Mouse (Mus musculus) kidney, embryonic 15.5 days (tissue): ENCODE measurements around the gene Galr2. TPM values are rescaled to one million over a fixed set of nuclear protein-coding genes. Genes with fewer than 3 reads are reported as not detected.

ENCODE experiments used
- ATAC-seq: fragments of 200-750 bp; cut with Nextera tagmentation; replicated peaks from 2 replicates; pipeline ENCODE4 v1.8.0; 2017; ENCODE audit warnings: moderate TSS enrichment; ENCODE audit not compliant: low FRiP score
- H3K27ac ChIP-seq: fragments of 300-500 bp; sonication (generic); 2 replicates; pipeline ENCODE4 v1.5.1; 2015; ENCODE audit warnings: mild to moderate bottlenecking, inconsistent platforms
- H3K27me3 ChIP-seq: fragments of 300-500 bp; sonication (generic); 2 replicates; pipeline ENCODE4 v1.6.1; 2015; ENCODE audit warnings: inconsistent platforms
- H3K36me3 ChIP-seq: fragments of 300-500 bp; sonication (generic); 2 replicates; pipeline ENCODE4 v1.6.1; 2015; ENCODE audit warnings: inconsistent platforms
- H3K4me1 ChIP-seq: fragments of 300-500 bp; sonication (generic); 2 replicates; pipeline ENCODE4 v1.6.1; 2015; ENCODE audit warnings: inconsistent platforms
- H3K4me2 ChIP-seq: fragments of 300-500 bp; sonication (generic); 2 replicates; pipeline ENCODE4 v1.6.1; 2015; ENCODE audit warnings: moderate library complexity, mild to moderate bottlenecking, inconsistent platforms
- H3K4me3 ChIP-seq: fragments of 300-500 bp; sonication (generic); replicated peaks from 2 replicates; pipeline ENCODE4 v1.5.1; 2015; ENCODE audit warnings: mild to moderate bottlenecking, inconsistent platforms
- H3K9ac ChIP-seq: fragments of 300-500 bp; sonication (generic); 2 replicates; pipeline ENCODE4 v1.6.1; 2015; ENCODE audit warnings: mild to moderate bottlenecking, inconsistent platforms
- H3K9me3 ChIP-seq: fragments of 300-500 bp; sonication (generic); replicated peaks from 2 replicates; pipeline ENCODE4 v1.6.1; 2016; ENCODE audit warnings: inconsistent platforms
- WGBS: fragments of 180-500 bp; shearing (Covaris S2); methylation state at CpG from one replicate; pipeline ENCODE4 v1.1.7; 2015; ENCODE audit warnings: mixed read lengths; 5-methylcytosine and 5-hydroxymethylcytosine counted together
- polyA plus RNA-seq: library from polyadenylated mRNA; unstranded; fragments of >200 nt; fragmentation: Nextera tagmentation; extraction: Ambion mirVana; gene quantifications from 2 replicates; pipeline ENCODE4 v1.2.1, GENCODE M21; 2015

The Galr2 gene
- polyA plus RNA-seq, 1 experiment from 2014 or later = 0.22 TPM

DNA sequence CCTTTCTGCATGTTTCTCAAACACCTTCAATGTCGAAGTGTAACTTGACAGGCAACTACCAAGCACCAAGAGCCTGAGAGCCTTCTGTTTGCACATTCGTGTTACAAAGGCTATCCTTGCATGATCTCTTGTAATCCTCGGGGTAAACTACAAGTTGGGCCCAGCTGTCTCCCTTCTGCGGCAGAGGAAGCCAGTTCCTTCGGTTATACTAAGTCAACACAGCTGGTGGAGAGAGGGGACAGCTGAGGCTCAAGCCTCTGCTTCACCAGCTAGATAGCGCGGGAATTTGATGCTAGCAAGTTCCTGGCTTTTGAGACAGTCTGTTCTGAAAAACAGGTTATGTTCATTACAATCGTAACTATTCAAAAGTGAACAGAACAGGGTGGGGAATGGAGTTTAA lies 31.6 kb downstream of the Galr2 start:
- Histone ChIP-seq H3K27ac (no peak overlapping the region), H3K4me1 (peaks cover 5% of the 10 kb centered on the region; the same call in 1 of the 2 replicates)
- 0 out of 2 replicates have a peak, but pooled peaks have one; percentile 52 for ATAC-seq

DNA sequence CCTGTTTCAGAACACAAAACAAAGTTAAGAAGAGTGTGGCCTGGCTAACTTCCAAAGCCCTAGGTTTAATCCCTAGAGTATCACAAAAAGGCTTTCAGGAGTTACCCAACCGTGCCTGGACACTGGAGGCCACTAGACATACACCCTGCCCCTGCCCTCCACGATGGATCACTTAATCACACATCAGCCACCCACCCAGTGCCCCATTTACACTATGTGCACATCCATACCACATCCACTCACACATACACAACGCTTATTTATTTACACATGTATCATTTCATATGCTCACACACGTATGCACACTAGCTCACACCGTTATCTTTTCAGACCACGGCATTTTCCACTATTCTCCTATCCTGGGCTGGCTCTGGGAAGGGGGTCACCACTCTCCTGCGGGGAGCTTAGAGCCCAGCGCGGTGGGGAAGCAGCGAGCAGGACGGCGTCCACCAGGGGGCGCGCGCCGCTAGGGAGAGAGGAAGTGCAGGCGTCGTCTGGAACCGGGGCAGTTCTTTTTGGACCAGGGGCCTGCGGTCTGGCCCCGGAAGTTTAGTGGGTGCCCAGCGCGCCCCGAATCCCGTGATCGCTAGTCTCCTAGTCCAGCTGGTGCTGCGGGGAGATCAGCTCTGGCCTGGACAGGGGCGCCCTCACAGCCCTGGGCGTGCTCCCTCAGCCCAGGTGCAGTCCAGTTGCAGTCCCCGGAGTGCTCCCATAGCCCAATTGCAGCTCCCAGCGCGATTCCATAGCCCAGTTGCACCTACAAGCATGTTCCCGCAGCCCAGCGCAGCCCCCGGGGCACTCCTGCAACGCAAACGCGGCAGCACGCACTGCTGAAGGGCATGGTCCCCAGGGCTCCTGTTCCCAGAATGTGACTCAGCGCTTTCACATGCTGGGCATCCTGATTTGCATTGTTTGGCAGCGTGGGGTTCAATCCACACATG lies 38.2 kb downstream of the Galr2 start:
- Histone ChIP-seq H3K4me3 (peak overlapping the region; percentile 50), H3K9ac (peak overlapping the region; percentile 68), H3K4me1 (peaks cover 6% of the 10 kb centered on the region), H3K27ac (no peak overlapping the region), H3K9me3 (no peaks in the 10 kb centered on the region), H3K4me2 (peak overlapping the region; percentile 98), H3K36me3 (no peaks in the 10 kb centered on the region), H3K27me3 (peaks cover 10% of the 10 kb centered on the region; the same call in 1 of the 2 replicates)
- 3% methylated on average over 41 of the region's 41 CpGs for WGBS
- ATAC-seq = peak; percentile 81

More for the DNA sequence above, 31.6 kb downstream of the Galr2 start:
- H3K4me3 ChIP-seq = no peak overlapping the region
- H3K9me3 ChIP-seq = no peaks in the 10 kb centered on the region
- H3K9ac ChIP-seq = no peak overlapping the region
- WGBS = 43% methylated on average over 8 of the region's 8 CpGs
- no peaks in the 10 kb centered on the region for H3K36me3 ChIP-seq
- no peaks in the 10 kb centered on the region; the same call in 1 of the 2 replicates for H3K27me3 ChIP-seq
- no peak overlapping the region for H3K4me2 ChIP-seq

DNA sequence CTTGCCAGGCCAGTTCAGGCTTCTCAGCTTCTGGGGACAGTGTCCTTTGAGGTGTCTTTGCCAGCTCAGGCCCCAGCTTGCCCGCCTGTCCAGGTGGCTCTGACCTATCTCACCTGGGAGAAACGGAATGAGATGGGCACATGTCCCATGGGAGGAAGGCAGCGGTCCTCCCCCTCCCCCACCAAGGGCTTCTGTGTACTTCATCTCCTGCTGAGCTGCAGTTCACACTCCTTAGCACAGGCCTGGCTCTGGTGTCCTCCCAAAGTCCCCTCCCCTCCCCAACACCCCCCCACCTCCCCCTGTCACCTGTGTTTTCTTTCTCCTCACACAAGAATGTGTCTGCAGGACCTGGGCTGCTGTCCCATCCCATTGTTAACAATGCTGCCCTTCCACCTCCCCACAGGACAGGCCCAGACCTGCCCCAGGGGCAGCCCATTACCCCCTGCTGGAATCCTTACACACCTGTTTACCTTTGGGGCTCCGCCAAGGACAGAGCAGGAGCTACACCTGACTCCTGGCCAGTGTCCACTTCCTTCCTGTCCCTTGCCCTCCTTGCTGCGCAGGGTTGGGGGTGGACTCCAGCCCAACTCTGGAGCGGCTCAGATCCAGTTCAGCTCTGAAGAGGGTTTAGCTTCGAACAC lies 46.3 kb downstream of the Galr2 start:
- H3K9me3 ChIP-seq = no peaks in the 10 kb centered on the region
- no peak overlapping the region for H3K4me3 ChIP-seq
- no peaks in the 10 kb centered on the region for H3K36me3 ChIP-seq
- 75% methylated on average over 7 of the region's 7 CpGs for WGBS
- no peak overlapping the region for H3K4me2 ChIP-seq
- no peak for ATAC-seq
- H3K27me3 ChIP-seq = no peaks in the 10 kb centered on the region
- H3K4me1 ChIP-seq = peaks cover 44% of the 10 kb centered on the region
- no peak overlapping the region for H3K9ac ChIP-seq
- no peak overlapping the region for H3K27ac ChIP-seq

DNA sequence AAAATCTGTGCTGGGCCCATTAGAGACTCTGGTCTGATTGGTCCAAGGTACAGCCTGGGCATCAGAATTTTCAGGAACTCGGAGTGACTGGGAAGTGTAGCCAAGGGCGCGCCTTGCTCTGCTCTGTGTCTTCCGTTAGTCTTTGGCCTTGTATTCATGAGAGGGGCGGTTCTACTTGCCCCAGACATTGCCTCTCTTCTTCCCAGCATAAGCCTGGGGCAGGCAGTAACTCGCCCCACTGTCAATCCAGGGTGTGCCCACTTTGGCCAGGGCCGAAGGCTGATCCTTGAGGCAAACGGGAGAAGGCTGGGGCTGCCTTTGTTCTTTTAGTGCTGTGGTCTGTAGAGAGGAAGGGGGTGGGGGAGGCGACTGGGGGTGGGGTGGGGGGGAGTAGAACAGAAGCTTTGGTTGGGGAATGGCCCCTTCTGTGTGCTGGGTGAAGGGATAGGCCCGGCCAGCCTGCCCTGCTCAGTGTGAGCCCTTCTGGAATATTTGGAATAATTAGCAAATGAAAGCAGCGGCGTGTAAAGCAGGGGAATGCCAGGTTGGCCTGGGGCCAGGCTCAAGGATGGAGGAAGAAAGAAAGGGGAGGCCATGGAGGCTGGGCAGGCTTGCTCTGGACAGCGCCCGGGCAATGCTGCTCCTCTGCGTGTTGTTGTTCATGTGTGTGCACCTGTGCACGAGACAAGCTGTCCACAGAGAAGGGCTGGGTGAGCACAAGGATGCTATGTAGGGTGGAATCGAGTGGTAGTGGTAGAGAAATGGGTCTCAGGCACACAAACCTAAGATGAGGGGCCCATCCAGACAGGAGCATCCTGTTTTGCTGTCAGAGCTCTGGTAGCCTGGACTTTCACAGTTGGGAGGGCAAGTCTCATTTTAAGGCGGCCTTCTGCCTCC lies 48.8 kb downstream of the Galr2 start:
- Histone ChIP-seq H3K36me3 (no peaks in the 10 kb centered on the region), H3K27ac (peak overlapping the region; percentile 64), H3K27me3 (peaks cover 17% of the 10 kb centered on the region), H3K4me3 (no peak overlapping the region), H3K4me1 (peaks cover 69% of the 10 kb centered on the region), H3K9me3 (no peaks in the 10 kb centered on the region), H3K4me2 (no peak overlapping the region), H3K9ac (no peak overlapping the region)
- no peak for ATAC-seq
- 50% methylated on average over 18 of the region's 18 CpGs for WGBS

DNA sequence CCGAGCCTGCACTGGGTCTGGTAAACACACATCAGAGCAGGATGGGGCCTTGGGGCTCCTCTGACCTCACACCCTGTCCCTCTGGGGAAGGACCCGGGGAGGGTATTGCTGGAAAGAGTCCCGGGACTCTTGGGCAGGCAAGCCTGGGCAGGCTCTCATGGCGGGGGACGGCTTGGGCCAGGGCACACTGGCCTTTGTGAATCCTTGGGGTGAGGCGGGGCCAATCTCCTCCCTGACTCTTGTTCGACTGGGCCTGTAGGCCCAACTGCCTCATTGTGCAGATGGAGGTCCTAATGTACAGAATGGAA lies 49.4 kb downstream of the Galr2 start:
- no peak for ATAC-seq
- H3K4me3 ChIP-seq = no peak overlapping the region
- no peaks in the 10 kb centered on the region for H3K9me3 ChIP-seq
- 74% methylated on average over 7 of the region's 7 CpGs for WGBS
- H3K27me3 ChIP-seq = peaks cover 23% of the 10 kb centered on the region
- no peak overlapping the region for H3K9ac ChIP-seq
- H3K36me3 ChIP-seq = no peaks in the 10 kb centered on the region
- H3K27ac ChIP-seq = peak overlapping the region; percentile 64
- H3K4me1 ChIP-seq = peaks cover 75% of the 10 kb centered on the region
- no peak overlapping the region for H3K4me2 ChIP-seq

DNA sequence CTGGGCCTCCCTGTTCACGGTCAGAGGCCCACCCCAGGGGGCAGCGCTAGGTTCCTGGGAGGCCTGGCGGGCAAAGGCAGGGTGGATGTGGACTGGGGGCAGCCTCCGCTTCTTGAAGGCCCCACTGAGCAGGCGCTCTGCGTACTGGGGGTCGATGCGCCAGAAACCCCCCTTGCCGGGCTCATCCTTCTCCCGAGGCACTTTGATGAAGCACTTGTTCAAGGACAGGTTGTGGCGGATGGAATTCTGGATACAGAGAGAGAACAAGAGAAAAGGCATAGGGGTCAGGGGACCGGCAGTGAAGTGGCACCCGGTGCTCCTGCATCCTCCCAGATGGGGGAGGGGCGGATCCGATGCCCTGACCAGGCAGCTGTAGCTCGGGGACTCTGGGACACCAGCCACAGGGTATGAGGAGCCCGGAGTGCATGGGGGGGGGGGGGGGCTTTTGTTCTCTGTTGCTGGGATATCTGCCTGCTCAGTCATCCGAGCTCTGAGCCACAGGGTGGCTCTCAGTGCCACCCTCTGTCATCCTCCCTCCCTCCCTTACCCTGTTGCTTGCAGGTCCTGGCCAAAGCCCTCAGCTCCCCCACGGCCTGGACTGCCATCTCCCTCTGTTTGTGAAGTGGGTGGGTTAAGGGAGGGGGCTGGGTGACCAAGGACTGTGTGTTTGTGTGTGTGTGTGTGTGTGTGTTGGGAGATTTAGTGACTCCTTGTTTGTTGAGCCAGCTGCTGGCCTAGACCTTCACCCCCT lies 51.7 kb downstream of the Galr2 start:
- WGBS = 29% methylated on average over 19 of the region's 19 CpGs
- no peaks in the 10 kb centered on the region for H3K36me3 ChIP-seq
- H3K4me1 ChIP-seq = peaks cover 83% of the 10 kb centered on the region
- no peaks in the 10 kb centered on the region for H3K9me3 ChIP-seq
- no peak overlapping the region for H3K4me3 ChIP-seq
- H3K27ac ChIP-seq = peak overlapping the region; percentile 87
- no peak overlapping the region for H3K9ac ChIP-seq
- H3K27me3 ChIP-seq = peaks cover 31% of the 10 kb centered on the region
- peak; percentile 19 for ATAC-seq
- peak overlapping the region; percentile 98 for H3K4me2 ChIP-seq

DNA sequence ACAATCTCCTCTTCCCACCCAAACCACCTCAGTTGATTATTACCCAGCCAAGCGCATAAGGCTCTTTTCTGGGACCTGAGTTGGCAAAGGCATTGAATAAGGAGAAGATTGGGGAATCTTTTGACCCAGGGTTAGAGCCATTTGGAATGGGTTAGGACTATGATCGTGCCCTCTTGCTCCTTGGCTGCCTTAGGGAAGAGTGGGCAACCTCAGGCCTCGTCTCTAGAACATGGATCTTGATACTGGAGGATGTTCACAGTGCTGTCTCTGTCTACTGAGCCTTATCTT lies 52.2 kb downstream of the Galr2 start:
- H3K4me1 ChIP-seq = peaks cover 89% of the 10 kb centered on the region
- 73% methylated on average over 3 of the region's 3 CpGs for WGBS
- no peaks in the 10 kb centered on the region for H3K9me3 ChIP-seq
- no peak overlapping the region for H3K9ac ChIP-seq
- peak overlapping the region; percentile 98 for H3K4me2 ChIP-seq
- no peak overlapping the region for H3K4me3 ChIP-seq
- peaks cover 31% of the 10 kb centered on the region for H3K27me3 ChIP-seq
- H3K27ac ChIP-seq = peak overlapping the region; percentile 87
- ATAC-seq = no peak
- H3K36me3 ChIP-seq = no peaks in the 10 kb centered on the region

Other genes starting within 250 kb of the Galr2 start
- gene Unc13d, start 203.0 kb upstream of the Galr2 start, polyA plus RNA-seq = 1.3 and 1.5 TPM in 2 replicates
- gene Wbp2, start 193.9 kb upstream of the Galr2 start, polyA plus RNA-seq = 82.1 and 101 TPM in 2 replicates
- gene Trim47, start 153.7 kb upstream of the Galr2 start, polyA plus RNA-seq = 21.4 and 24.6 TPM in 2 replicates
- 4.5 and 5.4 TPM in 2 replicates for gene Trim65, start 149.8 kb upstream of the Galr2 start, polyA plus RNA-seq
- gene Mrpl38, start 142.1 kb upstream of the Galr2 start, polyA plus RNA-seq = 102 and 112 TPM in 2 replicates
- gene Fbf1, start 112.8 kb upstream of the Galr2 start, polyA plus RNA-seq = 37.4 and 41.4 TPM in 2 replicates
- gene Ten1, start 82.1 kb upstream of the Galr2 start, polyA plus RNA-seq = 75.6 and 79.4 TPM in 2 replicates
- 32.6 and 35.9 TPM in 2 replicates for gene Acox1, start 81.9 kb upstream of the Galr2 start, polyA plus RNA-seq
- gene Evpl, start 42.9 kb upstream of the Galr2 start, polyA plus RNA-seq = 2.8 and 2.9 TPM in 2 replicates
- 91.3 and 96.5 TPM in 2 replicates for gene Srp68, start 6.7 kb upstream of the Galr2 start, polyA plus RNA-seq
- 61.8 and 64.0 TPM in 2 replicates for gene Exoc7, start 26.3 kb downstream of the Galr2 start, polyA plus RNA-seq
- gene Foxj1, start 54.5 kb downstream of the Galr2 start, polyA plus RNA-seq = 2.9 TPM in 2 replicates
- gene Rnf157, start 132.1 kb downstream of the Galr2 start, polyA plus RNA-seq = 12.4 and 12.5 TPM in 2 replicates
- 45.7 and 58.1 TPM in 2 replicates for gene Ubald2, start 153.2 kb downstream of the Galr2 start, polyA plus RNA-seq
- gene Qrich2, start 185.3 kb downstream of the Galr2 start, polyA plus RNA-seq = 0.14 and 0.30 TPM in 2 replicates
- gene Prpsap1, start 213.3 kb downstream of the Galr2 start, polyA plus RNA-seq = 196 and 208 TPM in 2 replicates
- 4.1 and 6.3 TPM in 2 replicates for gene Sphk1, start 250.0 kb downstream of the Galr2 start, polyA plus RNA-seq